Mouse (Mus musculus): Measurements from ENCODE around the gene 2210408I21Rik.

DNA sequence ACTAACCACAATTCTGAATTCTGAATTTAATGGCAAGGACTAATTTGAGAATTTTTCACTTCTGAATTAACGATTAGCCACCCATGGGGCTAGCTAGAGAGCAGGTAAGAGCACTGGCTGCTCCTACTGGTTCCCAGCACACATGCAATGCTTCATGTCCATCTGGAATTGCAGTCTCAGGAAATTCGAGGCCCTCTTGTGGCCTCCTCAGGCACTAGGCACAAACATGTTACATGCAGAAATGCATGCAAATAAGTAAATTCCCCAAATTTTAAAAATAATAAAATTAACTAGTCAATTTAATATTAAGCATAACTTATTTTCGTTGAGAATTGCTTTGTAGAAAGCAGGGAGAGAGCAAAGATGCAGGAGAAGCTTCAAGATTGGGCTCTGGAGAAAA, 273.2 kb downstream of the 2210408I21Rik start:
- TF ChIP-seq CTCF (IDR thresholded peaks at IDR 0.05; ENCODE audit: insufficient read depth, low read depth, low read length) (no peak), POLR2A (IDR thresholded peaks at IDR 0.05; ENCODE audit: insufficient read depth, low read depth, low read length) (no peak)
